Mouse (Mus musculus) hindbrain, embryonic 12.5 days (tissue): ENCODE measurements around the gene Cbfa2t2. TPM values are rescaled to one million over a fixed set of nuclear protein-coding genes. Genes with fewer than 3 reads are reported as not detected.
"Not testable (repeated sequence)": the region's sequence is repeated elsewhere in the genome, so short reads cannot be mapped to it uniquely, and the experiment has no call there.

Experiments used
- ATAC-seq: fragments of 200-750 bp; cut with Nextera tagmentation; 2 replicates; pipeline ENCODE4 v1.8.0; 2017; ENCODE audit warnings: moderate TSS enrichment; ENCODE audit not compliant: low FRiP score
- H3K27ac ChIP-seq: fragments of 300-500 bp; sonication (generic); 2 replicates; pipeline ENCODE4 v1.5.1; 2016; ENCODE audit warnings: mild to moderate bottlenecking
- H3K27me3 ChIP-seq: fragments of 300-500 bp; sonication (generic); 2 replicates; pipeline ENCODE4 v1.6.1; 2016; ENCODE audit warnings: mild to moderate bottlenecking
- H3K36me3 ChIP-seq: fragments of 300-500 bp; sonication (generic); 2 replicates; pipeline ENCODE4 v1.6.1; 2016; ENCODE audit warnings: mild to moderate bottlenecking
- H3K4me1 ChIP-seq: fragments of 300-500 bp; sonication (generic); 2 replicates; pipeline ENCODE4 v1.6.1; 2016
- H3K4me2 ChIP-seq: fragments of 300-500 bp; sonication (generic); replicated peaks from 2 replicates; pipeline ENCODE4 v1.6.1; 2016; ENCODE audit warnings: mild to moderate bottlenecking
- H3K4me3 ChIP-seq: fragments of 300-500 bp; sonication (generic); 2 replicates; pipeline ENCODE4 v1.5.1; 2016; ENCODE audit warnings: mild to moderate bottlenecking
- H3K9ac ChIP-seq: fragments of 300-500 bp; sonication (generic); 2 replicates; pipeline ENCODE4 v1.6.1; 2016; ENCODE audit warnings: mild to moderate bottlenecking, moderate library complexity
- H3K9me3 ChIP-seq: fragments of 300-500 bp; sonication (generic); replicated peaks from 2 replicates; pipeline ENCODE4 v1.6.1; 2016; ENCODE audit warnings: mild to moderate bottlenecking
- WGBS: fragments of 180-500 bp; shearing (Covaris S2); methylation state at CpG from one replicate; pipeline ENCODE4 v1.1.7; 2016; 5-methylcytosine and 5-hydroxymethylcytosine counted together
- polyA plus RNA-seq: library from polyadenylated mRNA; unstranded; fragments of >200 nt; fragmentation: Nextera tagmentation; extraction: Ambion mirVana; gene quantifications from 2 replicates; pipeline ENCODE4 v1.2.1, GENCODE M21; 2016

The Cbfa2t2 gene
- polyA plus RNA-seq, 1 experiment from 2014 or later = 77.3 TPM

GRCm38 (mm10) chr2:154455776-154456175, 19.5 kb downstream of the Cbfa2t2 start:
- Histone ChIP-seq H3K9ac (no peak overlapping the region), H3K27me3 (no peaks in the 10 kb centered on the region), H3K27ac (0 out of 2 replicates have a peak overlapping the region, but pooled peaks have one; percentile 40), H3K4me1 (peaks cover 26% of the 10 kb centered on the region), H3K9me3 (no peaks in the 10 kb centered on the region), H3K4me2 (no peak overlapping the region; the same call in 1 of the 2 replicates), H3K36me3 (no peaks in the 10 kb centered on the region), H3K4me3 (no peak overlapping the region)
- 54% methylated on average over 5 of the region's 5 CpGs for WGBS
- no peak for ATAC-seq

GRCm38 (mm10) chr2:154456621-154457020, 20.3 kb downstream of the Cbfa2t2 start:
- Histone ChIP-seq H3K27ac (no peak overlapping the region), H3K4me3 (no peak overlapping the region), H3K4me2 (no peak overlapping the region), H3K9ac (no peak overlapping the region), H3K9me3 (no peaks in the 10 kb centered on the region), H3K36me3 (no peaks in the 10 kb centered on the region), H3K4me1 (peaks cover 26% of the 10 kb centered on the region), H3K27me3 (no peaks in the 10 kb centered on the region)
- ATAC-seq = no peak

DNA sequence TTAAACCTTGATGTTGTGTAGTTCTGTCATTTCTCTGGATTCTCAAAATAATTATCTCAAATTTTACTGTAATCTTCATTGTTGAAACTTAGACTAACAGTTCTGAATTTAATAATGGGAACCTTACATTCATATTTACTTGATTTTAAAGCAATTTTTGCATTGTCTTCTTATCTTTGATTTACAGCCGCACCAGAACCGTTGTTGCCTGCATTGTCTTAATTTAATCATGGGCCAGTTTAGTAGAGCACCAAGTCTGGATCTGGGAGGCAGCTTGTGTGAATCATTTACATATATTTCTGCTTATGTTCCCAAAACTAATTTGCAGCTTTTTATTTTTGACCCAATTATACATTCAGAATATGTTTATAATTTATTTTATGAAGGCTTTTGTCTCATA, 23.0 kb downstream of the Cbfa2t2 start:
- Histone ChIP-seq H3K27me3 (no peaks in the 10 kb centered on the region), H3K27ac (0 out of 2 replicates have a peak overlapping the region, but pooled peaks have one; percentile 5), H3K4me1 (peaks cover 21% of the 10 kb centered on the region), H3K4me2 (no peak overlapping the region), H3K9me3 (no peaks in the 10 kb centered on the region), H3K9ac (no peak overlapping the region), H3K4me3 (no peak overlapping the region), H3K36me3 (no peaks in the 10 kb centered on the region)
- no peak for ATAC-seq
- 71% methylated on average over 2 of the region's 2 CpGs for WGBS

DNA sequence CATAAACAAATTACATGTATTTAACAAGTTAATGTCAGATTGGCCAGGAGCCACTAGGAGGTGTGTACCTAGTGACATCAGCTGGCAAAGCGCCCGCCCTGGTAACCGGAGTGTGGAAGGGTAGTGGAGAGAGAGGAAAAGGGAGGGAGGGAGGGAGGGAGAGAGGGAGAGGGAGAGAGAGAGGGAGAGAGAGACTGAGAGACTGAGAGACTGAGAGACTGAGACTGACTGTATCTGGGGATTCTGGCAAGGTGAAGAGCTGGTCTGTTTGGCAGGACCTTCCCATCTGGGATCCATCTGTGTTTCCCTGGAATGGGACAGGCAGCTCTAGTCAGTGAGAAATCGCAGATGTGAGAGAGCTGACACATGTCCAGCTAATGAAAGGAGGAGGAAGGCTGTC, 23.6 kb downstream of the Cbfa2t2 start:
- Histone ChIP-seq H3K9ac (no peak overlapping the region; the same call in 1 of the 2 replicates), H3K4me2 (0 out of 2 replicates have a peak overlapping the region, but pooled peaks have one; percentile 0), H3K4me3 (no peak overlapping the region), H3K9me3 (no peaks in the 10 kb centered on the region), H3K27ac (peak overlapping the region; percentile 5; the same call in 1 of the 2 replicates), H3K27me3 (no peaks in the 10 kb centered on the region), H3K36me3 (no peaks in the 10 kb centered on the region), H3K4me1 (peaks cover 17% of the 10 kb centered on the region)
- WGBS = 26% methylated on average over 4 of the region's 4 CpGs
- peak; percentile 60 for ATAC-seq

GRCm38 (mm10) chr2:154463621-154464198, 27.4 kb downstream of the Cbfa2t2 start:
- H3K36me3 ChIP-seq = no peaks in the 10 kb centered on the region
- no peak overlapping the region for H3K9ac ChIP-seq
- H3K4me3 ChIP-seq = no peak overlapping the region
- no peaks in the 10 kb centered on the region for H3K9me3 ChIP-seq
- peaks cover 17% of the 10 kb centered on the region for H3K4me1 ChIP-seq
- no peak overlapping the region for H3K27ac ChIP-seq
- no peak for ATAC-seq
- H3K4me2 ChIP-seq = no peak overlapping the region
- 94% methylated on average over 11 of the region's 11 CpGs for WGBS
- no peaks in the 10 kb centered on the region for H3K27me3 ChIP-seq

DNA sequence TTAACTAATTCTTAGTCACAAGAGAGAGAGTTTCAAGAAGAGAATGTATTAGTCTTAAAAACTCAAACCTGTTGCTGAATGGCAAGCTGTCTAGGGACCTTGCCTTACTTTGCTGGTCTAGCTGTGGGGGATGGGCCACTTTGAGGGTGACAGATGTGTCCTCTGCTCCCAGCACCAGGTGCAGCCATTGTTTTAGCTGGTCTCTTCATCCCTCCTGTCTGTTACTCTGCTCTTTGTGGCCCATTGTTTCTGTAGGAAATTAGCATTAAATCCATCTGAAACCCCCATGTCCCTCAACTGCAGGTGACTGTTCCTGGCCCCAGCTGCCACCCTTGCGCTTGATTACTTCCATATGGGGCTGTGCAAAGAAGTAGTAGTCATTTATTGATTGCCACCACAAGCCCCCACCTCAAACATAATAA, 29.6 kb downstream of the Cbfa2t2 start:
- peak; percentile 92 for ATAC-seq
- Histone ChIP-seq H3K4me3 (no peak overlapping the region), H3K9ac (no peak overlapping the region), H3K27ac (0 out of 2 replicates have a peak overlapping the region, but pooled peaks have one; percentile 40), H3K36me3 (no peaks in the 10 kb centered on the region), H3K27me3 (no peaks in the 10 kb centered on the region), H3K4me2 (no peak overlapping the region), H3K9me3 (no peaks in the 10 kb centered on the region), H3K4me1 (peaks cover 11% of the 10 kb centered on the region)
- WGBS = 23% methylated on average over 1 of the region's 1 CpGs

- Histone ChIP-seq H3K4me3 (no peak overlapping the region), H3K4me2 (no peak overlapping the region), H3K27ac (no peak overlapping the region), H3K36me3 (no peaks in the 10 kb centered on the region), H3K27me3 (no peaks in the 10 kb centered on the region), H3K9me3 (no peaks in the 10 kb centered on the region), H3K4me1 (peaks cover 11% of the 10 kb centered on the region), H3K9ac (no peak overlapping the region)
- WGBS = 87% methylated on average over 5 of the region's 5 CpGs
- no peak for ATAC-seq
Observed at GRCm38 (mm10) chr2:154467139-154467538, 30.9 kb downstream of the Cbfa2t2 start.

DNA sequence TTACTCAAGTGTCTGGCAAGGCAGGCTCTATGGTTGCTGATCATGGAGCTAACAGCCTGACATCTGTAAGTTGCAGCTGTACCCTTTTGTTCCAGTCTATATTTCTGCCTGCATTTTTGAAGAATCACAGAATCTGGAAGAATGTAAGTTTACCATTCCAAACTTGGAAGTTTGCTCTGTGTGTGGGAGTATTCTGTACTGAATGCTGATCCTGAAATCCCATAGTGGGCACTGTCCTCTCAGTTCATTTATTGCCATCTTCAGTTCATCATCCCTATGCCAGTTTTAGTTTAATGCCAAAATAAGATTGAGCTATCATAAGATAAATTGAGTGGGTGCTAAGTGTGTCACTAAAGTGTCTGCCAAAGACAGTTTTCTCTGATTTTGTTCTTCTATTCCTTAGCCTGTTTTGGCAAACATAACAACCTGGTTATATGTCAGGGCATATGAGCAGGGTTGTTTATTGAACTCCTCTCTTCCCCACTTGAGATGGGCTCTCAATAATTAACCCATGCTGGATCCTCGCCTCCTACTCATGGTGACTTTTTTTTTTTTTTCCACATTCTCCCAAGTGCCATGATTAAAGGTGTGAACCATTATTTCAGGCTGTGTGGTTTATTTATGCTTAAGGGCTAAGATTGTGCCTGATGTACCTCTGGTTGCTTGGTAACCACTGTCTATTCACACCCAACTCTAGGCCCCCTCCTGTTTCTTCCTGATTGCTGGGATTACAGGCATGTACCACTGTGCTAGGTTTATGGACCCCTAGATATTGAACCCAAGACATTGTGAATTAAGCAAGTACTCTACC, 38.2 kb downstream of the Cbfa2t2 start:
- WGBS = 88% methylated on average over 1 of the region's 1 CpGs
- Histone ChIP-seq H3K4me2 (no peak overlapping the region), H3K27me3 (no peaks in the 10 kb centered on the region), H3K9me3 (no peaks in the 10 kb centered on the region), H3K4me1 (no peaks in the 10 kb centered on the region), H3K9ac (no peak overlapping the region), H3K36me3 (no peaks in the 10 kb centered on the region), H3K27ac (no peak overlapping the region), H3K4me3 (no peak overlapping the region)
- no peak for ATAC-seq

- H3K4me1 ChIP-seq = no peaks in the 10 kb centered on the region
- WGBS = 87% methylated on average over 1 of the region's 1 CpGs
- no peak overlapping the region for H3K4me3 ChIP-seq
- no peaks in the 10 kb centered on the region for H3K36me3 ChIP-seq
- ATAC-seq = no peak
- no peak overlapping the region for H3K9ac ChIP-seq
- no peak overlapping the region for H3K27ac ChIP-seq
- no peak overlapping the region for H3K4me2 ChIP-seq
- H3K9me3 ChIP-seq = no peaks in the 10 kb centered on the region
- H3K27me3 ChIP-seq = no peaks in the 10 kb centered on the region
Observed at GRCm38 (mm10) chr2:154475062-154475349, 38.7 kb downstream of the Cbfa2t2 start.

DNA sequence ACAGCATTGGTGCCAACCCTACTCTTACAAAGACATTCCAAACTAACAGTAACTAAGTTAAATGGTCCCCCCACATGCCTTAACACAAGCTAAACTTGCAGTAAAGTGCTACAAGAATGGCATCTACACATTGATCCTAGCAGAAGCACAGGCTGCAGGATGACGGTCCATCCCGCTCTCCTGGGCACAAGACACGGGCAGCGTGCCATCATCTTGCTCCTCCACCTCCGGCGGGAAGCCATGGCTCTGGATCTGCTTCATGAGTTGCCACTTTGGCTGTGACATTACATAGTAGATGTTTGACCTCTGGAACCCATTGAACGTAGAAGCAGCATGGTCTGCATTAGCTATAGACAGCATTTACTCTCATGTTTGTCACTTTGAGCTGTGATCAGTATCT, 39.6 kb downstream of the Cbfa2t2 start:
- Histone ChIP-seq H3K9ac (no peak overlapping the region), H3K36me3 (no peaks in the 10 kb centered on the region), H3K27ac (no peak overlapping the region), H3K27me3 (no peaks in the 10 kb centered on the region), H3K9me3 (no peaks in the 10 kb centered on the region), H3K4me1 (no peaks in the 10 kb centered on the region), H3K4me3 (no peak overlapping the region), H3K4me2 (no peak overlapping the region)
- ATAC-seq = no peak
- 95% methylated on average over 7 of the region's 7 CpGs for WGBS

DNA sequence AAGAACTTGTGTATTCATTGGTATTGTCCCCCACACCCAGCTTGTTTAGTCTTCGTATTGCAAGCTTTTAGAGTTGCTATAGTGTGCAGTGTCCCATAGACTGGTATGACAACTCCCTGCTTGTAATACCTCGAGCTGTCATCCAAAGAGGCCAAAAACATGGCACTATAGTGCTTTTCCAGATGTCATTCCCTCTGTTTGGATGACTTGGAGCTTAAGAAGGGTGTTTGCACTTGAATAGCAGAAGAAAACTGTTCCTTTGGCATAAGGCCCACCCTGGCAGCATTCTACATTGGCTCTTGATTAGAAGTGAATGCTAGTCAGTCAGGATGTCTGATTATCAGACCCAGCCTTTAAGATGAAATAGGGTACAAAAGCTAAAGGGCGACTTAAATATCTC, 40.7 kb downstream of the Cbfa2t2 start:
- ATAC-seq = no peak
- Histone ChIP-seq H3K4me2 (no peak overlapping the region), H3K9me3 (no peaks in the 10 kb centered on the region), H3K27me3 (no peaks in the 10 kb centered on the region), H3K27ac (no peak overlapping the region), H3K4me3 (no peak overlapping the region), H3K4me1 (no peaks in the 10 kb centered on the region), H3K9ac (no peak overlapping the region), H3K36me3 (no peaks in the 10 kb centered on the region)
- WGBS = 80% methylated on average over 3 of the region's 3 CpGs

DNA sequence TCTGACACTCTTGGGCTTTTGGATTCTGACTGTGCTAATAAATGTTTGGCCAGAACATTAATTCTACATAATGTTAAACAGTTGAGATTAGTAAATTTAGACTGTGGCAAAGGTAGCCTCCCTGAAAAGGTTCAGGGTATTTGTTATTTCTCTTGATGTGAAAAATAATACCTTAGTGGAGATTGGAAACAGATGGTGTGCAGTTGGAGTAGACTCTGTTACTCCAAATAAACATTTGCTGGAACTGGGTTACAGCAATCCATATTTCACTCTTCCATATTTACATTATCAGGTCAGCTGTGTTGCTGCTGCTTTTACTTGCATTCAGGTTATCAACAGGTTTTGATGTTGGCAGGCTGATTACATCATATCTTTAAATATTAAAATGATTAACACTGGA, 55.5 kb downstream of the Cbfa2t2 start:
- H3K9me3 ChIP-seq = no peaks in the 10 kb centered on the region
- no peak overlapping the region for H3K9ac ChIP-seq
- no peak overlapping the region for H3K4me2 ChIP-seq
- no peaks in the 10 kb centered on the region for H3K4me1 ChIP-seq
- no peak overlapping the region for H3K4me3 ChIP-seq
- no peaks in the 10 kb centered on the region for H3K27me3 ChIP-seq
- H3K36me3 ChIP-seq = no peaks in the 10 kb centered on the region
- H3K27ac ChIP-seq = no peak overlapping the region
- ATAC-seq = no peak

- H3K9me3 ChIP-seq, H3K4me3 ChIP-seq, ATAC-seq, H3K4me1 ChIP-seq, H3K27ac ChIP-seq, H3K4me2 ChIP-seq, H3K27me3 ChIP-seq, H3K36me3 ChIP-seq, H3K9ac ChIP-seq: not testable (repeated sequence)
- WGBS = 52% methylated on average over 2 of the region's 2 CpGs
Observed at GRCm38 (mm10) chr2:154493559-154493958, 57.3 kb downstream of the Cbfa2t2 start.
